Mouse (Mus musculus) embryonic facial prominence, embryonic 11.5 days (tissue): ENCODE data around the gene Dph1. TPM values are rescaled to one million over a fixed set of nuclear protein-coding genes. Genes with fewer than 3 reads are reported as not detected.
A peak's percentile ranks its signal among the peaks of the same experiment; 100 is the strongest.

Experiments
- ATAC-seq: fragments of 200-750 bp; cut with Nextera tagmentation; replicated peaks from 2 replicates; pipeline ENCODE4 v1.8.0; 2017; ENCODE audit warnings: low read depth; ENCODE audit not compliant: insufficient number of reproducible peaks, low FRiP score, low TSS enrichment
- DNase-seq: peaks from one replicate; pipeline ENCODE4 v3.0.0-alpha.2; 2015; ENCODE audit warnings: low spot score
- H3K27ac ChIP-seq: fragments of 300-500 bp; sonication (generic); replicated peaks from 2 replicates; pipeline ENCODE4 v1.5.1; 2014; ENCODE audit warnings: mild to moderate bottlenecking, low read depth, low read length, control low read depth
- H3K27me3 ChIP-seq: fragments of 300-500 bp; sonication (generic); 2 replicates; pipeline ENCODE4 v1.6.1; 2014; ENCODE audit warnings: mild to moderate bottlenecking, low read length, moderate library complexity, mixed read lengths; ENCODE audit not compliant: control insufficient read depth, insufficient read depth
- H3K36me3 ChIP-seq: fragments of 300-500 bp; sonication (generic); replicated peaks from 2 replicates; pipeline ENCODE4 v1.6.1; 2014; ENCODE audit warnings: low read depth, mild to moderate bottlenecking, low read length, moderate library complexity, mixed read lengths; ENCODE audit not compliant: control insufficient read depth, insufficient read depth
- H3K4me1 ChIP-seq: fragments of 300-500 bp; sonication (generic); 2 replicates; pipeline ENCODE4 v1.6.1; 2014; ENCODE audit warnings: low read length, mixed read lengths; ENCODE audit not compliant: control insufficient read depth, insufficient read depth
- H3K4me2 ChIP-seq: fragments of 300-500 bp; sonication (generic); 2 replicates; pipeline ENCODE4 v1.6.1; 2014; ENCODE audit warnings: low read depth, mild to moderate bottlenecking, control low read depth, low read length, moderate library complexity
- H3K4me3 ChIP-seq: fragments of 300-500 bp; sonication (generic); 2 replicates; pipeline ENCODE4 v1.5.1; 2014; ENCODE audit warnings: low read depth, low read length, control low read depth
- H3K9ac ChIP-seq: fragments of 300-500 bp; sonication (generic); replicated peaks from 2 replicates; pipeline ENCODE4 v1.6.1; 2014; ENCODE audit warnings: mild to moderate bottlenecking, control low read depth, low read length
- H3K9me3 ChIP-seq: fragments of 300-500 bp; sonication (generic); replicated peaks from 2 replicates; pipeline ENCODE4 v1.6.1; 2016; ENCODE audit warnings: mild to moderate bottlenecking, low read length, inconsistent platforms, mixed read lengths; ENCODE audit not compliant: control insufficient read depth
- WGBS: fragments of 180-500 bp; shearing (Covaris S2); extraction: QIAGEN DNeasy Blood & Tissue Kit; methylation state at CpG from one replicate; pipeline ENCODE4 v1.1.7; 2014; 5-methylcytosine and 5-hydroxymethylcytosine counted together
- polyA plus RNA-seq: library from polyadenylated mRNA; unstranded; fragments of >200 nt; fragmentation: Nextera tagmentation; extraction: Ambion mirVana; gene quantifications from 2 replicates; pipeline ENCODE4 v1.2.1, GENCODE M21; 2014

The Dph1 gene
- polyA plus RNA-seq, 1 experiment from 2014 or later: 20.0 TPM

DNA sequence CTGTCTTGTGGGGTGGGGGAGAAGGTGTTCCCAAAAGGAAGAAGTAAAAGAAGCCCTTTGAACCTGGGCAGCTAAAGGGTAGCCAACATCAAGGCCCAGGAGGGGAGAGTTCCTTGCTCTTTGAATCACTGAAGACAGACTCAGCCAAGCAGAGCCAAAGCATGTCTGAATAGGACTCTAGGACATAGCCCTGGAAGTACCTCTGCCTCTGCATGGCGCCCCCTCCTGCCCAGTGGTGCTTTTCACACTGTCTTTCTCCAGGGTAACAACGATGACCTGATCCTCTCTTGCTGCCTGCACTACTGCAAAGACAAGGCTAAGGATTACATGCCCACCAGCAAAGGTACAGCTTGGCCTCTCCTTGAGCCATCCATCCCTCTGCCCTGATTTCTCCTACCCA is 31.5 kb downstream of the Dph1 start:
- H3K9me3 ChIP-seq: no peaks in the 10 kb centered on the region
- no peak for DNase-seq
- H3K4me3 ChIP-seq: no peak overlapping the region
- H3K27ac ChIP-seq: no peak overlapping the region
- H3K4me2 ChIP-seq: no peak overlapping the region
- no peaks in the 10 kb centered on the region; the same call in 1 of the 2 replicates for H3K4me1 ChIP-seq
- H3K27me3 ChIP-seq: peaks cover 9% of the 10 kb centered on the region
- ATAC-seq: no peak
- peaks cover 9% of the 10 kb centered on the region for H3K36me3 ChIP-seq
- H3K9ac ChIP-seq: no peak overlapping the region
- 45% methylated on average over 2 of the region's 2 CpGs for WGBS

DNA sequence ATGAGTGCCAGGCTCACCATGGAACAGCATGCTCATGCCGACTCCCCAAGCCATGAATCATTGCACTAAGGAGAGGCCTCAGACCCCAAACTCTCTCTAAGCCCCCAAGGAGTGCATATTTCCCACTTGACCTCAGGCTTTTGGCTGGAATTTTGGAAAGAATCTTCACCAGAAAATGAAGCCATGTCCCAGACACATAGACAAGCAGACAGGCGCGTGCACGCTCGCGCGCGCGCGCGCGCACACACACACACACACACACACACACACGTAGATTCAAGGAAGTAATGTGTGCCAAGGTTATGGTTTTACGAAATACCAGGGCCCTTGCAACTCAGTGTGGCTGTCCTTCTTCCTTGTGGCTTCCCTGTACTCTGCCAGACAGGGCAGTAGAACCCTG is 32.6 kb downstream of the Dph1 start:
- DNase-seq: no peak
- Histone ChIP-seq H3K36me3 (peaks cover 9% of the 10 kb centered on the region), H3K4me3 (no peak overlapping the region), H3K9me3 (no peaks in the 10 kb centered on the region), H3K9ac (no peak overlapping the region), H3K27ac (no peak overlapping the region), H3K4me1 (no peaks in the 10 kb centered on the region; the same call in 1 of the 2 replicates), H3K27me3 (0 out of 2 replicates have a peak, but pooled peaks cover 3% of the 10 kb centered on the region), H3K4me2 (no peak overlapping the region)
- 90% methylated on average over 14 of the region's 14 CpGs for WGBS
- ATAC-seq: no peak

DNA sequence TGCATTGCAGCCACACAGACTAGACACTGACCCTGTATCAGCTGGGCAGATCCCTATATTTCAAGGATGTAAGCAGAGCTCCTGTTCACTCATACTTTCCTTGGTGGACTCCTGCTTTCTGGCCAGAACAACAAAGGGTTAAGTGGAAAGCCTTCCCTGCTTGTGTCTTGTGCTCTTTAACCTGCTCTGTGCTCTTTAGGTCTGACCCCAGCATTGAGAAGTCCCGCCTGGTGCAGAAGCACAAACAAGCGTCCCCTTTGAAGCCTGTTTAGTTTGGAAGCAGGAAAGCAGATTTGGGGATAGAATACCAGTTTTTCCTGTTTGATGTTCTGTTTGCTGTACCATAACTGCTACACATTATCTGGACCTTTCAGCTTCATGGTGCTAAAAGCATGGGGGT is 33.1 kb downstream of the Dph1 start:
- 20% methylated on average over 2 of the region's 2 CpGs for WGBS
- Histone ChIP-seq H3K27ac (no peak overlapping the region), H3K4me1 (no peaks in the 10 kb centered on the region; the same call in 1 of the 2 replicates), H3K9ac (no peak overlapping the region), H3K36me3 (peaks cover 4% of the 10 kb centered on the region), H3K4me3 (no peak overlapping the region), H3K9me3 (no peaks in the 10 kb centered on the region), H3K27me3 (no peaks in the 10 kb centered on the region), H3K4me2 (no peak overlapping the region)
- DNase-seq (no peak), ATAC-seq (no peak)

DNA sequence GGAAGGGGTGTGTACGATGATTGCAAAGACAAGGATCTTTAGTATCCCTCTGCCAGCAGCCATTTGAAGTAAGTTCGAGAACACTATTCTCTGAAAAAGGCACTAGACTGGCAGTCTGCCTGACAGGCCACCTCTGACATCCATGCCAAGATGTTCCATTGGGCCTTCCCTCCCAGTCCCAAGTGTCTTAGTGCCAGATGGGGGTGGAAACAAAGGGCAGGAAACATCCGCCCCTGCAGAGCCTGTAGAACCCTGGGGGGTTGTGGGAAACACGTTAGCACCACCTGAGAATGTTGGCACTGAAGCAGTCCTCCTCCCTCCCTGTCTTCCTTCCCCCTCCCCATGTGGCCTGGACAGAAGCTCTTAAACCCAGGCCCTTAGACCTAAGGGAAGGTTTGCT is 34.0 kb downstream of the Dph1 start:
- Histone ChIP-seq H3K36me3 (peaks cover 3% of the 10 kb centered on the region), H3K27ac (no peak overlapping the region)

DNA sequence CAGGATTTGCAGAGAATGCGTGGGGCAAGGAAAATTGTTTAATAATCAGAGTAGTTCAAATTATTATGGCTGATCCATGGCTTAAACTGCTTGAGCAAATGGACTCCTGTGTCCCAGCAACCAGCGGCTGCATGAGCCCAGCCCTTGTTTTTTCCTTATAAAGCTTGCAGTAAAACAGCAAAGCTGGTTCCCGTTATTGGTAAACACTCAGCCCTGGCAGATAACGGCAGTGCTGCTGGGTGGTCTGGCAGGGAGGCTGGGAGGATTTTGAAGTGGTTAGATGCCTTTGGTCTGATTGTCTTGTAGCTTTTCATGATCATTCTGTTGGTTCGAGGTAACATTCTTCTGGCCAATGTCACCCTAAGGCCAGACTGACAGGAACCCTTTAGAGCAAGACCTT is 34.6 kb downstream of the Dph1 start:
- ATAC-seq: no peak
- no peak overlapping the region for H3K27ac ChIP-seq
- 51% methylated on average over 5 of the region's 5 CpGs for WGBS

More for the DNA sequence above, 34.0 kb downstream of the Dph1 start:
- Histone ChIP-seq H3K9me3 (no peaks in the 10 kb centered on the region), H3K4me1 (no peaks in the 10 kb centered on the region; the same call in 1 of the 2 replicates), H3K4me3 (no peak overlapping the region), H3K4me2 (no peak overlapping the region), H3K27me3 (no peaks in the 10 kb centered on the region), H3K9ac (no peak overlapping the region)
- WGBS: 51% methylated on average over 4 of the region's 4 CpGs
- ATAC-seq: no peak
- DNase-seq: no peak

DNA sequence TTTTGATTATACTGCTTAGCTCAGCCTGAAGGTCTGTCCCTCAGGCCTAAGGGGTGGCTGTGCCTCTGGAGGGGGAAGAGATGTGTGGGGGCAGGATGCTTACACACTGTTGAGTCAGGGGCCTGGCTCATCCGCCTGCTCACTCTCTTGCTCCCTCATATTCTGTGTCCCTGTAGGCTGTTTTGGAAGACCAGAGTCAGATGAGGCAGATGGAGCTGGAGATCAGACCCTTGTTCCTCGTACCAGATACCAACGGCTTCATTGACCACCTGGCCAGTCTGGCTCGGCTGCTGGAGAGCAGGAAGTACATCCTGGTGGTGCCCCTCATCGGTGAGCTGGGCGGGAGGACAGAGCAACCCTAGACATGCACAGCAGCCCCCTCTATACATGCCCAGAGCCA is 35.1 kb downstream of the Dph1 start:
- H3K4me3 ChIP-seq: no peak overlapping the region

More for the DNA sequence above, 34.6 kb downstream of the Dph1 start:
- H3K4me3 ChIP-seq: no peak overlapping the region
- peaks cover 3% of the 10 kb centered on the region for H3K36me3 ChIP-seq
- no peaks in the 10 kb centered on the region for H3K27me3 ChIP-seq
- H3K9ac ChIP-seq: no peak overlapping the region; the same call in 1 of the 2 replicates
- no peaks in the 10 kb centered on the region; the same call in 1 of the 2 replicates for H3K4me1 ChIP-seq
- H3K4me2 ChIP-seq: no peak overlapping the region
- DNase-seq: no peak
- no peaks in the 10 kb centered on the region for H3K9me3 ChIP-seq

DNA sequence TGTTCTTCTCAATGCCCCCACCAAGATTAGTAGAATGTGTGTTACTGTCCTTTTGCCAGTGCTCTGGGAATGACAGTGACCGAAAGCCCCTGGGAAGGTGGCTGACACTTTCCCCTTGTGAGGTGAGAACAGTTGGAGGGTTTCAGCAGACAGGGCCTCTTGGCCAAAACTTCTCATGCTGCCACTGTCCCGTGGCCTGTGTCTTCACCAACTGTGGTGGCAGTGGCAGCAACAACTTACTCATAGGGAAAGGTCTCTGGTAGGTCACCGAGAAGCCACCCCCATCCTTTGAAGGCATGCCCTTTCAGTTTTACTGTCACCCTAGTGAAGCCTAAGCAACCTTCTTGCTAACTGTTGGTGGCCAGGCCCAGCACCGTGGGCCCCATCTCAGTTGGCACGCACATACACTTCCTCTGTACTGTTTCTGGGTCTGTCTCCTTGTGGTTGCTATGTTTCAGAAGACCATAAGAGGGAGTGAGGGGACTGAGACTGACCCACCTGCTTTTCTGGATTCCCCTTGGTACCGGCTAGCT is 36.9 kb downstream of the Dph1 start:
- no peak overlapping the region for H3K4me3 ChIP-seq
- H3K4me1 ChIP-seq: no peaks in the 10 kb centered on the region; the same call in 1 of the 2 replicates
- H3K9ac ChIP-seq: no peak overlapping the region
- no peaks in the 10 kb centered on the region for H3K36me3 ChIP-seq
- WGBS: 82% methylated on average over 6 of the region's 6 CpGs
- DNase-seq (no peak), ATAC-seq (no peak)
- no peaks in the 10 kb centered on the region for H3K27me3 ChIP-seq
- H3K27ac ChIP-seq: no peak overlapping the region
- no peak overlapping the region for H3K4me2 ChIP-seq
- no peaks in the 10 kb centered on the region for H3K9me3 ChIP-seq

More for the DNA sequence above, 35.1 kb downstream of the Dph1 start:
- no peaks in the 10 kb centered on the region for H3K27me3 ChIP-seq
- peaks cover 3% of the 10 kb centered on the region for H3K36me3 ChIP-seq
- no peaks in the 10 kb centered on the region for H3K9me3 ChIP-seq
- ATAC-seq (no peak), DNase-seq (no peak)
- H3K27ac ChIP-seq: no peak overlapping the region
- no peak overlapping the region for H3K4me2 ChIP-seq
- no peak overlapping the region; the same call in 1 of the 2 replicates for H3K9ac ChIP-seq
- no peaks in the 10 kb centered on the region; the same call in 1 of the 2 replicates for H3K4me1 ChIP-seq
- 59% methylated on average over 6 of the region's 6 CpGs for WGBS

DNA sequence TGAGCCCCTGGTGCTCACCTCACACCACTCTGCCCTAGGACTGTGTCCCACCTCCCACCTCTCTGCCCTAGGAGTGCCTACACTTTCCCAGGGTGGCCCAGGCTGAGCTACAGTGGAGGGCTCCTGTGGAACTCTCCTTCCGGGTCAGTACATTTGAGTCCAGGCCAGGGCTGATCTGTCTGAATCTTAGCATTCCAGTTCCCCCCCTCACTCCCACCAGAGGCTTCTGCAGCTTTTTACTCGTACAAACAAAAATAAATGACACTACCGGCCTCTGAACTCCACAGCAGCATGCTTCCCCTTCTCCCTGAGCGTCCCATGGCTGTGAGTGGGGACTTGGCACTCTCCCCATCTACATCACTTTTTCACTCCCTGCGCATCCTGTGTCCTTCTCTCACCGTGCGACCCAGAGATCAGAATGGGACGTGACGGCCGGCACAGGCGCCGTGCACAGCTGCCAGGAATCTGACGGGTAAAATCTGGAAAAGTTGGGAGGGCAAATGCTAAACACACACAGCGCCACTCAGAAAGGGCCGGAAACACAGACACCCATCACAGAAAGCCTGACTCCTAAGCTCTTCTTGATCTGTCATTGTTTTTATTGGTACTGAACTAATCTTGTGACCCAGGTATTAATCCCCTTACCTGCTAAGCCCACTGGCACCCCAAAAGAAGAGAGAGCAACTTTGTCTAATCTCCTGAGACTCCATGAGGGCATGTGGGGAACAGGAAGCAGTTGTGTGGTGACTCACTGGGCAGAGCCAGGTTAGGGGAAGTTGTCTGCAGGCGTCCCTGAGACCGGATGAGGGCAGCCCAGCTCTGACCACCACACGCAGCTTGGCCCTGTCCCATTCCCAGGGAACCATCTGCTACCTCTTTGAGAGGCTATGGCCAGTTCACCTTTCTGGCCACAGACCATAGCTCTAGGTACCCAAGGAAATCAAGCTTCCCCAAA is 38.2 kb downstream of the Dph1 start:
- Histone ChIP-seq H3K27me3 (no peaks in the 10 kb centered on the region), H3K27ac (no peak overlapping the region), H3K36me3 (no peaks in the 10 kb centered on the region), H3K4me2 (no peak overlapping the region), H3K9ac (0 out of 2 replicates have a peak overlapping the region, but pooled peaks have one; percentile 18), H3K4me1 (peaks cover 7% of the 10 kb centered on the region), H3K4me3 (no peak overlapping the region), H3K9me3 (no peaks in the 10 kb centered on the region)
- DNase-seq: no peak
- WGBS: 73% methylated on average over 18 of the region's 18 CpGs
- ATAC-seq: no peak
